Comparison of ENCODE assay signal across 22 mouse cellular contexts in the genomic region with DNA sequence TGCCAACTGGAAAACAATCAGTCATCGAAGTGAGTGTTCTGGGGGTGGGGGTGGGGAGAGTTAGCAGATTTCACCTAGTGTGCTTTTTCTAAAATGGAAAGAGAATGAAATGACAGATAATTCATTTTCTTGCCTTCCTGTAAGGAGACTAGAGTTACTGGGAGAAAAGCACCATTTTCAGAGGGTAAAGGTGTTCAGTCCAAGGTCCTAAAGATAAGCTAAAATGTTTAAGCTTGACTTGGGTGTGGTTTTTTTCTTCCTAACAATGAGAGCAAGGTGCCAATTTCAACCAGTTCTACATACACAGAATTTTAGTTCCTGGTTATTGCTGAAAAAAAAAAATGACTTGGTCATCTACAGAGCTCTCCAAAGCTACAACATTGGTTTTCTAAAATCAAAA.
DNase-seq lines count a peak whose midpoint lies in the region; ATAC-seq and TF ChIP-seq lines count a peak whose summit lies in the region.
"Had no signal": no experiment of that assay in that cellular context is flagged by ENCODE, and none has a peak within 500 bp of the region (broad histone marks: within the 10 kb centered on the region; RNA-seq: fewer than 3 reads in every experiment).

No protein-coding gene starts in this region.

- H3K4me2 ChIP-seq in intestine, embryonic 15.5 days (replicated peaks) = no peak overlapping the region
- H3K4me2 ChIP-seq in intestine, postnatal 0 days (replicated peaks; ENCODE audit: low read depth) = no peak overlapping the region
- H3K4me2 ChIP-seq in intestine, embryonic 16.5 days (ENCODE audit: low read depth, low read length) = no peak overlapping the region
- H3K4me2 ChIP-seq in stomach, embryonic 16.5 days (ENCODE audit: low read depth, low read length) = no peak overlapping the region
- no peak overlapping the region for H3K4me2 ChIP-seq in midbrain, postnatal 0 days (ENCODE audit: low read depth, low read length, poor library complexity, severe bottlenecking)
- H3K4me2 ChIP-seq: embryonic facial prominence, embryonic 12.5 days; forebrain, embryonic 13.5 days; forebrain, embryonic 15.5 days had no signal

- H3K4me3 ChIP-seq in intestine, embryonic 15.5 days (replicated peaks) = no peak overlapping the region
- H3K4me3 ChIP-seq in intestine, postnatal 0 days (ENCODE audit: low read depth, low read length) = no peak overlapping the region
- no peak overlapping the region for H3K4me3 ChIP-seq in intestine, embryonic 16.5 days (ENCODE audit: low read length)
- no peak overlapping the region for H3K4me3 ChIP-seq in stomach, embryonic 16.5 days (replicated peaks; ENCODE audit: low read length)
- H3K4me3 ChIP-seq in midbrain, postnatal 0 days (ENCODE audit: low read depth, low read length) = no peak overlapping the region
- H3K4me3 ChIP-seq: embryonic facial prominence, embryonic 10.5 days; embryonic facial prominence, embryonic 12.5 days; forebrain, embryonic 13.5 days; forebrain, embryonic 15.5 days had no signal

- no peak for TF ChIP-seq CTCF in intestine, postnatal 0 days (IDR thresholded peaks at IDR 0.05; ENCODE audit: low read depth)
- no peak for TF ChIP-seq CTCF in midbrain, postnatal 0 days (IDR thresholded peaks at IDR 0.05)

- WGBS in intestine, embryonic 15.5 days = 75% methylated on average over 1 of the region's 1 CpGs
- 54% methylated on average over 1 of the region's 1 CpGs for WGBS in intestine, postnatal 0 days
- WGBS in intestine, embryonic 16.5 days = 71% methylated on average over 1 of the region's 1 CpGs
- 52% methylated on average over 1 of the region's 1 CpGs for WGBS in stomach, embryonic 16.5 days
- WGBS in midbrain, postnatal 0 days = 89% methylated on average over 1 of the region's 1 CpGs

- H3K27me3 ChIP-seq in intestine, embryonic 15.5 days (replicated peaks) = no peaks in the 10 kb centered on the region
- H3K27me3 ChIP-seq in intestine, postnatal 0 days (replicated peaks; ENCODE audit: control insufficient read depth, insufficient read depth, low read length) = no peaks in the 10 kb centered on the region
- no peaks in the 10 kb centered on the region for H3K27me3 ChIP-seq in intestine, embryonic 16.5 days (replicated peaks; ENCODE audit: control insufficient read depth, insufficient read depth, low read length)
- H3K27me3 ChIP-seq in stomach, embryonic 16.5 days (ENCODE audit: control insufficient read depth, insufficient read depth, low read length) = no peaks in the 10 kb centered on the region
- no peaks in the 10 kb centered on the region for H3K27me3 ChIP-seq in midbrain, postnatal 0 days (ENCODE audit: insufficient read depth, low read length)
- H3K27me3 ChIP-seq: CH12.LX; embryonic facial prominence, embryonic 12.5 days; forebrain, embryonic 13.5 days; forebrain, embryonic 15.5 days; Patski had no signal

- H3K9me3 ChIP-seq in intestine, embryonic 15.5 days = no peaks in the 10 kb centered on the region
- H3K9me3 ChIP-seq in intestine, postnatal 0 days (ENCODE audit: control insufficient read depth) = no peaks in the 10 kb centered on the region
- no peaks in the 10 kb centered on the region for H3K9me3 ChIP-seq in intestine, embryonic 16.5 days (ENCODE audit: control insufficient read depth, low read length)
- H3K9me3 ChIP-seq in stomach, embryonic 16.5 days (replicated peaks; ENCODE audit: control insufficient read depth, low read length) = no peaks in the 10 kb centered on the region
- no peaks in the 10 kb centered on the region for H3K9me3 ChIP-seq in midbrain, postnatal 0 days (ENCODE audit: low read length)
- H3K9me3 ChIP-seq: embryonic facial prominence, embryonic 10.5 days; embryonic facial prominence, embryonic 12.5 days; forebrain, embryonic 13.5 days; forebrain, embryonic 15.5 days; G1E had no signal

- H3K4me1 ChIP-seq in intestine, embryonic 15.5 days (replicated peaks) = no peaks in the 10 kb centered on the region
- no peaks in the 10 kb centered on the region for H3K4me1 ChIP-seq in intestine, postnatal 0 days (replicated peaks; ENCODE audit: control insufficient read depth, insufficient read depth, low read length)
- no peaks in the 10 kb centered on the region for H3K4me1 ChIP-seq in intestine, embryonic 16.5 days (ENCODE audit: control insufficient read depth, insufficient read depth, low read length)
- H3K4me1 ChIP-seq in stomach, embryonic 16.5 days (ENCODE audit: control insufficient read depth, insufficient read depth, low read length) = no peaks in the 10 kb centered on the region
- H3K4me1 ChIP-seq in midbrain, postnatal 0 days (ENCODE audit: insufficient read depth, low read length) = no peaks in the 10 kb centered on the region
- H3K4me1 ChIP-seq: embryonic facial prominence, embryonic 12.5 days; forebrain, embryonic 15.5 days had no signal

- no peak overlapping the region for H3K9ac ChIP-seq in intestine, embryonic 15.5 days
- no peak overlapping the region for H3K9ac ChIP-seq in intestine, postnatal 0 days (ENCODE audit: low read depth, low read length)
- no peak overlapping the region for H3K9ac ChIP-seq in intestine, embryonic 16.5 days (ENCODE audit: low read depth, low read length)
- H3K9ac ChIP-seq in stomach, embryonic 16.5 days (ENCODE audit: low read length) = no peak overlapping the region
- no peak overlapping the region for H3K9ac ChIP-seq in midbrain, postnatal 0 days (replicated peaks; ENCODE audit: low read length, poor library complexity, severe bottlenecking)
- H3K9ac ChIP-seq: embryonic facial prominence, embryonic 12.5 days; forebrain, embryonic 13.5 days; forebrain, embryonic 15.5 days had no signal

- H3K36me3 ChIP-seq in intestine, embryonic 15.5 days = no peaks in the 10 kb centered on the region
- no peaks in the 10 kb centered on the region for H3K36me3 ChIP-seq in intestine, postnatal 0 days (ENCODE audit: control insufficient read depth, insufficient read depth)
- no peaks in the 10 kb centered on the region for H3K36me3 ChIP-seq in intestine, embryonic 16.5 days (ENCODE audit: control insufficient read depth, insufficient read depth, low read length)
- H3K36me3 ChIP-seq in stomach, embryonic 16.5 days (ENCODE audit: control insufficient read depth, insufficient read depth, low read length) = no peaks in the 10 kb centered on the region
- no peaks in the 10 kb centered on the region for H3K36me3 ChIP-seq in midbrain, postnatal 0 days (ENCODE audit: insufficient read depth, low read length)
- H3K36me3 ChIP-seq: embryonic facial prominence, embryonic 10.5 days; embryonic facial prominence, embryonic 12.5 days; forebrain, embryonic 15.5 days; G1E had no signal

- H3K27ac ChIP-seq in intestine, embryonic 15.5 days = no peak overlapping the region
- no peak overlapping the region for H3K27ac ChIP-seq in intestine, postnatal 0 days (ENCODE audit: low read depth, low read length)
- H3K27ac ChIP-seq in intestine, embryonic 16.5 days (ENCODE audit: low read length) = no peak overlapping the region
- H3K27ac ChIP-seq in stomach, embryonic 16.5 days (ENCODE audit: low read length) = no peak overlapping the region
- H3K27ac ChIP-seq in midbrain, postnatal 0 days (ENCODE audit: low read depth, low read length) = no peak overlapping the region
- H3K27ac ChIP-seq: embryonic facial prominence, embryonic 10.5 days; embryonic facial prominence, embryonic 12.5 days; forebrain, embryonic 13.5 days; forebrain, embryonic 15.5 days had no signal

- ATAC-seq in intestine, embryonic 15.5 days = peak; percentile 81
- ATAC-seq in intestine, postnatal 0 days = no peak
- peak; percentile 74 for ATAC-seq in intestine, embryonic 16.5 days
- peak; percentile 33; the same call in 1 of the 2 replicates for ATAC-seq in stomach, embryonic 16.5 days (ENCODE audit: insufficient read depth, low FRiP score)
- no peak for ATAC-seq in midbrain, postnatal 0 days (ENCODE audit: low FRiP score)
- ATAC-seq in monocyte, adult 5-6 weeks (replicated peaks; ENCODE audit: insufficient number of reproducible peaks, low FRiP score, low TSS enrichment, poor library complexity, severe bottlenecking) = no peak
- ATAC-seq: activated CD4-positive, CD25-positive, alpha-beta regulatory T cell, adult 4 months; CD4-positive, CD25-positive, alpha-beta regulatory T cell, adult 4 months; Patski had no signal

- no peak for DNase-seq in midbrain, postnatal 0 days (ENCODE audit: low spot score)
- DNase-seq: adrenal gland, adult 8-10 months; adrenal gland, postnatal 14 days; adrenal gland, postnatal 36 days; B cell, adult 2 months; cerebellum, adult 11-12 months; cerebellum, adult 2 months; cerebellum, postnatal 25 days had no signal

Comparison
In these comparisons a context has a peak if more than half of its experiments do, and no peak if none do; other contexts are left out.
1. ATAC-seq: peak in intestine, embryonic 15.5 days (single experiment), intestine, embryonic 16.5 days (single experiment) and stomach, embryonic 16.5 days (single experiment); none in intestine, postnatal 0 days (single experiment), midbrain, postnatal 0 days (single experiment) and monocyte, adult 5-6 weeks (single experiment).